Mouse (Mus musculus) midbrain, postnatal 0 days (tissue): ENCODE measurements around the gene Aamdc. TPM values are rescaled to one million over a fixed set of nuclear protein-coding genes. Genes with fewer than 3 reads are reported as not detected.

Experiments
- ATAC-seq: fragments of 200-750 bp; cut with Nextera tagmentation; 2 replicates; pipeline ENCODE4 v1.8.0; 2017; ENCODE audit warnings: moderate number of reproducible peaks, mild to moderate bottlenecking, moderate TSS enrichment, moderate library complexity; ENCODE audit not compliant: low FRiP score
- DNase-seq: peaks from one replicate; pipeline ENCODE4 v3.0.0-alpha.2; 2015; ENCODE audit warnings: low spot score
- H3K27ac ChIP-seq: fragments of 300-500 bp; sonication (generic); 2 replicates; pipeline ENCODE4 v1.5.1; 2014; ENCODE audit warnings: low read depth, mild to moderate bottlenecking, low read length, mixed read lengths
- H3K27me3 ChIP-seq: fragments of 300-500 bp; sonication (generic); 2 replicates; pipeline ENCODE4 v1.6.1; 2014; ENCODE audit warnings: low read length, control low read depth, mixed read lengths; ENCODE audit not compliant: insufficient read depth
- H3K36me3 ChIP-seq: fragments of 300-500 bp; sonication (generic); 2 replicates; pipeline ENCODE4 v1.6.1; 2014; ENCODE audit warnings: low read length, control low read depth, mixed read lengths; ENCODE audit not compliant: insufficient read depth
- H3K4me1 ChIP-seq: fragments of 300-500 bp; sonication (generic); 2 replicates; pipeline ENCODE4 v1.6.1; 2014; ENCODE audit warnings: mild to moderate bottlenecking, control low read depth, antibody characterized with exemption, low read length, mixed read lengths; ENCODE audit not compliant: insufficient read depth
- H3K4me2 ChIP-seq: fragments of 300-500 bp; sonication (generic); 2 replicates; pipeline ENCODE4 v1.6.1; 2014; ENCODE audit warnings: low read depth, mild to moderate bottlenecking, low read length, mixed read lengths; ENCODE audit not compliant: poor library complexity, severe bottlenecking
- H3K4me3 ChIP-seq: fragments of 300-500 bp; sonication (generic); 2 replicates; pipeline ENCODE4 v1.5.1; 2014; ENCODE audit warnings: low read depth, mild to moderate bottlenecking, low read length, moderate library complexity
- H3K9ac ChIP-seq: fragments of 300-500 bp; sonication (generic); replicated peaks from 2 replicates; pipeline ENCODE4 v1.6.1; 2014; ENCODE audit warnings: mild to moderate bottlenecking, low read length, moderate library complexity, mixed read lengths; ENCODE audit not compliant: poor library complexity, severe bottlenecking
- H3K9me3 ChIP-seq: fragments of 300-500 bp; sonication (generic); 2 replicates; pipeline ENCODE4 v1.6.1; 2016; ENCODE audit warnings: low read length, control low read depth
- CTCF ChIP-seq: IDR thresholded peaks from 2 replicates; pipeline ENCODE4 v1.5.1; 2016; ENCODE audit warnings: antibody characterized with exemption, mild to moderate bottlenecking
- WGBS: fragments of 180-500 bp; shearing (Covaris S2); extraction: QIAGEN DNeasy Blood & Tissue Kit; methylation state at CpG from one replicate; pipeline ENCODE4 v1.1.7; 2014; 5-methylcytosine and 5-hydroxymethylcytosine counted together
- polyA plus RNA-seq: library from polyadenylated mRNA; unstranded; fragments of >200 nt; fragmentation: Nextera tagmentation; extraction: Ambion mirVana; gene quantifications from 2 replicates; pipeline ENCODE4 v1.2.1, GENCODE M21; 2015
- total RNA-seq: library from RNA; depleted of rRNA; stranded (reverse); fragments of >200 nt; gene quantifications from 2 replicates; pipeline ENCODE4 v1.2.3, GENCODE M21; 2014; rRNA removed

Gene Aamdc
- 19.4 and 26.1 TPM in 2 replicates for total RNA-seq
- polyA plus RNA-seq, result 53.2 and 57.5 TPM in 2 replicates

GRCm38 (mm10) chr7:97579067-97579975 lies at the start of gene Aamdc, which contains the start of gene Rsf1:
Aamdc (minus strand) TSS chr7:97579497.
Rsf1 (plus strand) TSS chr7:97579889.
- DNase-seq (peak; percentile 99), ATAC-seq (peak; percentile 97)
- H3K9me3 ChIP-seq, result no peaks in the 10 kb centered on the region
- H3K9ac ChIP-seq, result peak within 1 kb of the TSS; percentile 99
- peak; percentile 74 for TF ChIP-seq CTCF
- H3K4me2 ChIP-seq, result peak within 1 kb of the TSS; percentile 72
- no peaks in the 10 kb centered on the region; the same call in 1 of the 2 replicates for H3K36me3 ChIP-seq
- 1% methylated on average over 66 of the region's 68 CpGs for WGBS
- peak within 1 kb of the TSS; percentile 99 for H3K27ac ChIP-seq
- 0 out of 2 replicates have a peak, but pooled peaks cover 2% of the 10 kb centered on the region for H3K4me1 ChIP-seq
- H3K27me3 ChIP-seq, result no peaks in the 10 kb centered on the region
- peak within 1 kb of the TSS; percentile 82 for H3K4me3 ChIP-seq

DNA sequence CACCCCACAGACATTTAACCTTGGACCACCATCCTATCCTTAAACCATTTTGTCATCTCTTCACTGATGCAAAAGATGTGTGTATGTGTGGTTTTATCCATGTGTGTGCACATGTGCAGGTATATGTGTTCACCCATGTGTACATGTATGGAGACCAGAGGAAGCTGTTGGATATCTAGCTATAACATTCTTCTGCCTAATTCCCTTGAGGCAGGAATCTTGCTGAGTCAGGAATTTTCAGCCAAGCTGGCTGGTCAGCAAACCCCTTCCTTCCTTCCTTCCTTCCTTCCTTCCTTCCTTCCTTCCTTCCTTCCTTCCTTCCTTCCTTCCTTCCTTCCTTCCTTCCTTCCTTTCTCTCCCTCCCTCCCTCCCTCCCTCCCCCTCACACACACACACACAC lies 44.1 kb upstream of the Aamdc start:
- ATAC-seq, result no peak
- Histone ChIP-seq H3K9me3 (no peaks in the 10 kb centered on the region), H3K9ac (no peak overlapping the region), H3K27ac (no peak overlapping the region), H3K4me1 (no peaks in the 10 kb centered on the region), H3K27me3 (no peaks in the 10 kb centered on the region), H3K36me3 (no peaks in the 10 kb centered on the region), H3K4me3 (no peak overlapping the region), H3K4me2 (no peak overlapping the region)
- no peak for TF ChIP-seq CTCF
- no peak for DNase-seq

GRCm38 (mm10) chr7:97622676-97623075 lies 43.4 kb upstream of the Aamdc start:
- 89% methylated on average over 1 of the region's 1 CpGs for WGBS
- Histone ChIP-seq H3K4me3 (no peak overlapping the region), H3K9ac (no peak overlapping the region), H3K27me3 (no peaks in the 10 kb centered on the region), H3K9me3 (no peaks in the 10 kb centered on the region), H3K4me1 (no peaks in the 10 kb centered on the region), H3K36me3 (0 out of 2 replicates have a peak, but pooled peaks cover 1% of the 10 kb centered on the region), H3K27ac (no peak overlapping the region), H3K4me2 (no peak overlapping the region)
- ATAC-seq, result no peak
- no peak for TF ChIP-seq CTCF
- no peak for DNase-seq

DNA sequence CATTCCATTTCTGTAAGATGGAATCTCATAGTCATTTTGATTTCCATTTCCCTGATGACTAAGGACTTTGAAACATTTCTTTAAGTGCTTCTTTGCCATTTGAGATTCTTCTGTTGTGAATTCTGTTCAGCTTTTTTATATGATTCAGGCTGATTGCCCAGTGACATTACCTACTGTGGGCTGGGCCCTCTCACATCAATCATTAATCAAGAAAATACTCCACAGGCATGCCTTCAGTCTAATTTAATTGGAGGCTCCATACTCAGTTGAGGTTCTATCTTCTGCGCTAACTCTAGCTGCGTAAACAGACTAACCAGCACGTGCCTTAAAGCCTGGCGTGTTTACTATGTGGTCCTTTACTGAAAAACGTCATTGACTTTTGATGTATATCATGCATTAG lies 42.0 kb upstream of the Aamdc start:
- Histone ChIP-seq H3K4me3 (no peak overlapping the region), H3K27me3 (no peaks in the 10 kb centered on the region), H3K4me1 (no peaks in the 10 kb centered on the region), H3K36me3 (0 out of 2 replicates have a peak, but pooled peaks cover 3% of the 10 kb centered on the region), H3K9me3 (no peaks in the 10 kb centered on the region), H3K4me2 (no peak overlapping the region), H3K27ac (no peak overlapping the region), H3K9ac (no peak overlapping the region)
- no peak for TF ChIP-seq CTCF
- WGBS, result 95% methylated on average over 5 of the region's 5 CpGs
- no peak for ATAC-seq
- DNase-seq, result no peak

DNA sequence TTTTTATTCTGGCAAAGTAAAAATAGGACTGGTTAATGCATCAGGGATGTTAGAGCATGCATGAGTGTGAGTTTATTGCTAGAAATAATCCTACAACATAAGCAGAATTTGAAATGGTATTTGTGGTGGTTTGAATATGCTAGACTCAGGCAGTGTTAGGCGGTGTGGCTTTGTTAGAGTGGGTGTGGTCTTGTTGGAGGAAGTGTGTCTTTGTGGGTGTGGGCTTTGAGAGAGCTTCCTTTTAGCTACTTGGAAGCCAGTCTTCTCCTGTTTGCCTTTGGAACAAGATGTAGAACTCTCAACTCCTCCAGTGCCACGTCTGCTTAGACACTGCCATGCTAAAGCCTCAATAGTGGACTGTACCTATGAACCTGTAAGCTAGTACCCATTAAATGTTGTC lies 19.3 kb upstream of the Aamdc start:
- H3K27me3 ChIP-seq, result no peaks in the 10 kb centered on the region
- DNase-seq, result no peak
- WGBS, result 92% methylated on average over 2 of the region's 2 CpGs

GRCm38 (mm10) chr7:97593535-97593934 lies 14.2 kb upstream of the Aamdc start:
- TF ChIP-seq CTCF, result no peak
- Histone ChIP-seq H3K4me2 (no peak overlapping the region), H3K27me3 (no peaks in the 10 kb centered on the region), H3K9ac (no peak overlapping the region), H3K4me1 (0 out of 2 replicates have a peak, but pooled peaks cover 2% of the 10 kb centered on the region), H3K9me3 (no peaks in the 10 kb centered on the region), H3K36me3 (no peaks in the 10 kb centered on the region), H3K27ac (no peak overlapping the region), H3K4me3 (no peak overlapping the region)
- ATAC-seq, result no peak
- WGBS, result 88% methylated on average over 2 of the region's 2 CpGs
- no peak for DNase-seq

More for the DNA sequence above, 19.3 kb upstream of the Aamdc start:
- no peaks in the 10 kb centered on the region for H3K9me3 ChIP-seq
- no peak overlapping the region for H3K4me3 ChIP-seq
- H3K4me1 ChIP-seq, result no peaks in the 10 kb centered on the region
- H3K27ac ChIP-seq, result no peak overlapping the region
- no peak overlapping the region for H3K9ac ChIP-seq
- ATAC-seq, result no peak
- H3K4me2 ChIP-seq, result no peak overlapping the region
- TF ChIP-seq CTCF, result no peak
- H3K36me3 ChIP-seq, result no peaks in the 10 kb centered on the region
